ENCODE assay signal across 28 mouse cellular contexts in genomic region chr10:59764781-59765180, GRCm38 (mm10).
"Had no signal": no experiment of that assay in that cellular context is flagged by ENCODE, and none has a peak within 500 bp of the region (broad histone marks: within the 10 kb centered on the region; RNA-seq: fewer than 3 reads in every experiment).

No protein-coding gene starts in this region.

- H3K36me3 ChIP-seq: hindbrain, embryonic 12.5 days; intestine, embryonic 15.5 days; liver, embryonic 13.5 days had no signal

- H3K4me1 ChIP-seq: hindbrain, embryonic 10.5 days; hindbrain, embryonic 12.5 days; intestine, embryonic 15.5 days; limb, embryonic 10.5 days; limb, embryonic 12.5 days; liver, embryonic 15.5 days had no signal

- H3K27ac ChIP-seq: gastrocnemius, adult 2 months; heart, embryonic 10.5 days; hindbrain, embryonic 10.5 days; hindbrain, embryonic 12.5 days; hindbrain, embryonic 14.5 days; intestine, embryonic 15.5 days; layer of hippocampus, adult 2 months; left cerebral cortex, adult 2 months; limb, embryonic 10.5 days; limb, embryonic 12.5 days; liver, embryonic 13.5 days; liver, embryonic 15.5 days had no signal

- H3K27me3 ChIP-seq: heart, embryonic 12.5 days; hindbrain, embryonic 12.5 days; intestine, embryonic 15.5 days; limb, embryonic 12.5 days; liver, embryonic 13.5 days; liver, embryonic 15.5 days had no signal

- H3K4me2 ChIP-seq: heart, embryonic 12.5 days; hindbrain, embryonic 12.5 days; hindbrain, embryonic 14.5 days; intestine, embryonic 15.5 days; limb, embryonic 12.5 days; liver, embryonic 11.5 days; liver, embryonic 13.5 days; liver, embryonic 15.5 days had no signal

- DNase-seq: gastrocnemius, adult 2 months; gastrocnemius, postnatal 10 days; gastrocnemius, postnatal 25 days; heart, adult 18-20 months; heart, postnatal 10 days; heart, postnatal 4 days; kidney, adult 18-20 months; kidney, adult 8-10 months; kidney, postnatal 10 days; kidney, postnatal 25 days; kidney, postnatal 4 days; liver; liver, embryonic 13.5 days had no signal

- H3K4me3 ChIP-seq: gastrocnemius, adult 2 months; heart, embryonic 10.5 days; heart, embryonic 12.5 days; hindbrain, embryonic 10.5 days; hindbrain, embryonic 12.5 days; intestine, embryonic 15.5 days; layer of hippocampus, adult 2 months; left cerebral cortex, adult 2 months; limb, embryonic 10.5 days; limb, embryonic 12.5 days; liver, embryonic 13.5 days; liver, embryonic 15.5 days had no signal

- H3K9me3 ChIP-seq: heart, embryonic 10.5 days; heart, embryonic 12.5 days; hindbrain, embryonic 10.5 days; hindbrain, embryonic 12.5 days; intestine, embryonic 15.5 days; limb, embryonic 10.5 days; limb, embryonic 12.5 days; liver, embryonic 13.5 days; liver, embryonic 15.5 days had no signal

- H3K9ac ChIP-seq: heart, embryonic 12.5 days; hindbrain, embryonic 12.5 days; hindbrain, embryonic 14.5 days; intestine, embryonic 15.5 days; limb, embryonic 12.5 days; liver, embryonic 13.5 days; liver, embryonic 15.5 days had no signal

- ATAC-seq: hindbrain, embryonic 16.5 days; inflammation-experienced regulatory T-cells, adult 6 months; intestine, embryonic 15.5 days; intestine, postnatal 0 days had no signal
